Mouse (Mus musculus): ENCODE results near the gene Metap1. TPM values are rescaled to one million over a fixed set of nuclear protein-coding genes. Genes with fewer than 3 reads are reported as not detected.

Gene Metap1
- polyA plus RNA-seq, 1 experiment = 23.1 TPM

GRCm38 (mm10) chr3:138506749-138507148 is 17.4 kb upstream of the Metap1 start:
- Histone ChIP-seq H3K36me3 (ENCODE audit: control insufficient read depth, insufficient read depth, low read length) (no peaks in the 10 kb centered on the region), H3K27me3 (ENCODE audit: control insufficient read depth, insufficient read depth, low read length) (no peaks in the 10 kb centered on the region), H3K4me1 (replicated peaks; ENCODE audit: control insufficient read depth, insufficient read depth, low read length) (no peaks in the 10 kb centered on the region), H3K4me3 (ENCODE audit: control insufficient read depth, insufficient read depth, low read length) (no peak overlapping the region), H3K27ac (ENCODE audit: control insufficient read depth, insufficient read depth, low read length) (no peak overlapping the region)
- TF ChIP-seq CTCF (IDR thresholded peaks at IDR 0.05; ENCODE audit: borderline replicate concordance, control insufficient read depth, extremely low read depth, insufficient read depth, low read length, poor library complexity) (no peak), POLR2A (IDR thresholded peaks at IDR 0.05; ENCODE audit: control insufficient read depth, extremely low read depth, insufficient read depth, low read length, poor library complexity) (no peak)
- no peak for DNase-seq
- WGBS = 72% methylated on average over 6 of the region's 6 CpGs

GRCm38 (mm10) chr3:138503754-138504153 is 14.4 kb upstream of the Metap1 start:
- H3K36me3 ChIP-seq (ENCODE audit: control insufficient read depth, insufficient read depth, low read length) = no peaks in the 10 kb centered on the region
- H3K4me1 ChIP-seq (replicated peaks; ENCODE audit: control insufficient read depth, insufficient read depth, low read length) = no peaks in the 10 kb centered on the region
- no peak overlapping the region for H3K4me3 ChIP-seq (ENCODE audit: control insufficient read depth, insufficient read depth, low read length)
- H3K27ac ChIP-seq (ENCODE audit: control insufficient read depth, insufficient read depth, low read length) = no peak overlapping the region
- TF ChIP-seq POLR2A (IDR thresholded peaks at IDR 0.05; ENCODE audit: control insufficient read depth, extremely low read depth, insufficient read depth, low read length, poor library complexity) = no peak
- TF ChIP-seq CTCF (IDR thresholded peaks at IDR 0.05; ENCODE audit: borderline replicate concordance, control insufficient read depth, extremely low read depth, insufficient read depth, low read length, poor library complexity) = no peak
- DNase-seq = no peak
- WGBS = 94% methylated on average over 11 of the region's 11 CpGs
- no peaks in the 10 kb centered on the region for H3K27me3 ChIP-seq (ENCODE audit: control insufficient read depth, insufficient read depth, low read length)

GRCm38 (mm10) chr3:138499854-138500740 is 10.8 kb upstream of the Metap1 start:
- no peak overlapping the region for H3K27ac ChIP-seq (ENCODE audit: control insufficient read depth, insufficient read depth, low read length)
- no peak for DNase-seq
- WGBS = 90% methylated on average over 15 of the region's 15 CpGs
- H3K27me3 ChIP-seq (ENCODE audit: control insufficient read depth, insufficient read depth, low read length) = no peaks in the 10 kb centered on the region
- H3K36me3 ChIP-seq (ENCODE audit: control insufficient read depth, insufficient read depth, low read length) = no peaks in the 10 kb centered on the region
- H3K4me1 ChIP-seq (replicated peaks; ENCODE audit: control insufficient read depth, insufficient read depth, low read length) = no peaks in the 10 kb centered on the region
- no peak for TF ChIP-seq CTCF (IDR thresholded peaks at IDR 0.05; ENCODE audit: borderline replicate concordance, control insufficient read depth, extremely low read depth, insufficient read depth, low read length, poor library complexity)
- TF ChIP-seq POLR2A (IDR thresholded peaks at IDR 0.05; ENCODE audit: control insufficient read depth, extremely low read depth, insufficient read depth, low read length, poor library complexity) = no peak
- H3K4me3 ChIP-seq (ENCODE audit: control insufficient read depth, insufficient read depth, low read length) = no peak overlapping the region

- 95% methylated on average over 4 of the region's 4 CpGs for whole genome bisulfite sequencing
- Histone ChIP-seq H3K4me1 (replicated peaks; ENCODE audit: control insufficient read depth, insufficient read depth, low read length) (no peaks in the 10 kb centered on the region), H3K27ac (ENCODE audit: control insufficient read depth, insufficient read depth, low read length) (no peak overlapping the region), H3K27me3 (ENCODE audit: control insufficient read depth, insufficient read depth, low read length) (no peaks in the 10 kb centered on the region), H3K36me3 (ENCODE audit: control insufficient read depth, insufficient read depth, low read length) (no peaks in the 10 kb centered on the region), H3K4me3 (ENCODE audit: control insufficient read depth, insufficient read depth, low read length) (no peak overlapping the region)
- DNase-seq = no peak
- no peak for TF ChIP-seq CTCF (IDR thresholded peaks at IDR 0.05; ENCODE audit: borderline replicate concordance, control insufficient read depth, extremely low read depth, insufficient read depth, low read length, poor library complexity)
- no peak for TF ChIP-seq POLR2A (IDR thresholded peaks at IDR 0.05; ENCODE audit: control insufficient read depth, extremely low read depth, insufficient read depth, low read length, poor library complexity)
Measured at GRCm38 (mm10) chr3:138498731-138499130, 9.4 kb upstream of the Metap1 start.

GRCm38 (mm10) chr3:138495166-138496145 is 6.1 kb upstream of the Metap1 start:
- Histone ChIP-seq H3K4me1 (replicated peaks; ENCODE audit: control insufficient read depth, insufficient read depth, low read length) (no peaks in the 10 kb centered on the region), H3K27ac (ENCODE audit: control insufficient read depth, insufficient read depth, low read length) (no peak overlapping the region), H3K4me3 (ENCODE audit: control insufficient read depth, insufficient read depth, low read length) (no peak overlapping the region), H3K27me3 (ENCODE audit: control insufficient read depth, insufficient read depth, low read length) (no peaks in the 10 kb centered on the region), H3K36me3 (ENCODE audit: control insufficient read depth, insufficient read depth, low read length) (no peaks in the 10 kb centered on the region)
- TF ChIP-seq POLR2A (IDR thresholded peaks at IDR 0.05; ENCODE audit: control insufficient read depth, extremely low read depth, insufficient read depth, low read length, poor library complexity) (no peak), CTCF (IDR thresholded peaks at IDR 0.05; ENCODE audit: borderline replicate concordance, control insufficient read depth, extremely low read depth, insufficient read depth, low read length, poor library complexity) (no peak)
- no peak for DNase-seq
- 63% methylated on average over 11 of the region's 11 CpGs for WGBS

- no peak for DNase-seq
- no peak for TF ChIP-seq POLR2A (IDR thresholded peaks at IDR 0.05; ENCODE audit: control insufficient read depth, extremely low read depth, insufficient read depth, low read length, poor library complexity)
- no peak for TF ChIP-seq CTCF (IDR thresholded peaks at IDR 0.05; ENCODE audit: borderline replicate concordance, control insufficient read depth, extremely low read depth, insufficient read depth, low read length, poor library complexity)
- Histone ChIP-seq H3K4me1 (replicated peaks; ENCODE audit: control insufficient read depth, insufficient read depth, low read length) (no peaks in the 10 kb centered on the region), H3K4me3 (ENCODE audit: control insufficient read depth, insufficient read depth, low read length) (no peak overlapping the region), H3K27me3 (ENCODE audit: control insufficient read depth, insufficient read depth, low read length) (no peaks in the 10 kb centered on the region), H3K27ac (ENCODE audit: control insufficient read depth, insufficient read depth, low read length) (no peak overlapping the region), H3K36me3 (ENCODE audit: control insufficient read depth, insufficient read depth, low read length) (no peaks in the 10 kb centered on the region)
- 59% methylated on average over 1 of the region's 1 CpGs for WGBS
Measured at GRCm38 (mm10) chr3:138494565-138494964, 5.2 kb upstream of the Metap1 start.

All from thymus, adult 2 months (tissue).